Mouse (Mus musculus): ENCODE data around the gene Inpp4b. TPM values are rescaled to one million over a fixed set of nuclear protein-coding genes. Genes with fewer than 3 reads are reported as not detected.

Inpp4b gene
- total and polyA plus RNA-seq, 3 experiments: 7.3 to 73.4 (median 68.9) TPM

DNA sequence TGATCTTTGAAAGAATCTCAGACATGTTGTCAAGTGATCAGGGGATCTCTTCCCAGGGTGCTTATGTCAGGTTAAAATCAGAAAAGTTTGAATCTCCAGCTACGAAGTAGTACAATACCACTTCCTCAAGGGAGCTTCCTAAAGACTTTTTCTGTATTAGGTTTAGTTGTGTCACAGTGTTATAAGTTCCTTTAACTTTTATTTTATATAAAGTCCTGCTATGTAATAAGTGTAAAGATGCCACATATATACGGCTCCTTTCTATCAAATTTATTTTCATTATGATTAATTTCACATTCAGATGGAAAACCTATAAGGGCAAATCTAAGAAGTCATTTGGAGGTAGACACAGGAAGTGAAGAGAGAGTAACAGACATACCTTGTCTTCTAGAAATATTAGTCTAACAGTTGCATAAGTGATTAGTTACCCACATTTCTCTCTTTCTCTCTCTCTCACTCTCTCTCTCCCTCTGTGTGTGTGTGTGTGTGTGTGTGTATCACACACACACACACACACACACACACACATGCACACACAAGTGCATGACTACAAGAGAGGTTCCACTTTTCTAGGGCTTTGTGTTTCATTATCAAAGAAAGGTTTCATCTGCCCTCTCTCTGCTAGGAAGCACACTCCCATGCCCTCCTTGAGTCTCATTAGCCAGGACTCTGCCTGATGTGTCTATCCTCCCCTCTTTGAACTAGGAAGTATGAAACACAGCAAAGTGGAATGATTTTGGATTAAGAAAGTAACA is 438.7 kb downstream of the Inpp4b start:
- DNase-seq: no peak
- Histone ChIP-seq H3K79me2 (replicated peaks; ENCODE audit: control insufficient read depth, insufficient read depth, low read length) (no peaks in the 10 kb centered on the region; the same call in 1 of the 2 replicates), H3K4me1 (ENCODE audit: control insufficient read depth, insufficient read depth, low read length) (peaks cover 1% of the 10 kb centered on the region; the same call in 1 of the 2 replicates), H3K27ac (no peak overlapping the region), H3K27me3 (ENCODE audit: control insufficient read depth, insufficient read depth, low read length) (no peaks in the 10 kb centered on the region), H3K9ac (ENCODE audit: low read depth, low read length) (no peak overlapping the region), H3K36me3 (ENCODE audit: control insufficient read depth, insufficient read depth, low read length) (peaks cover 4% of the 10 kb centered on the region), H3K4me3 (no peak overlapping the region)
- intact Hi-C loops (cut with DNase I): no loop called here
- TF ChIP-seq EP300 (IDR thresholded peaks at IDR 0.05; ENCODE audit: insufficient read depth, low read depth, low read length): no peak
- no peak for TF ChIP-seq POLR2A (IDR thresholded peaks at IDR 0.05; ENCODE audit: insufficient read depth, low read depth, low read length)
- no peak for TF ChIP-seq CTCF (IDR thresholded peaks at IDR 0.05)
- WGBS: 83% methylated on average over 2 of the region's 2 CpGs

DNA sequence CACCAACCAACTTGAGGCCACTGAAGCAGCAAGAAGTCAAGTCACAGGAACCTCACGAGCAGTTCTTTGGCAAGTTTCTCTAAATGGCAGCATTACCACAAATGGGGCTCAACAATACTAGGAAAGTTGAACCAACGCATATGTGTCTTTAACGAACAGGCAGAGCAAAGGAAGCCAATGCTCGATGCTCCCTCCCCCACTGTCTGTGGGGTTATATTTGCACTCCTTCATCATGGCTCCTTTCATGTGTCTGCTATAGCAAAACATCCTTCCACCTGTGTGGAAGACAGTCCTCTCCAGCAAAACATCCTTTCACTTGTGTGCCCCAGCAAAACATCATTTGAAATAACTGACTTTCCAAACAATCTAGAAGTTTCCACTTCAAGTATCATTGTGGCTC is 440.4 kb downstream of the Inpp4b start:
- WGBS: 87% methylated on average over 4 of the region's 4 CpGs
- no peak for TF ChIP-seq CTCF (IDR thresholded peaks at IDR 0.05)
- no peak for TF ChIP-seq POLR2A (IDR thresholded peaks at IDR 0.05; ENCODE audit: insufficient read depth, low read depth, low read length)
- no peak for TF ChIP-seq EP300 (IDR thresholded peaks at IDR 0.05; ENCODE audit: insufficient read depth, low read depth, low read length)
- Histone ChIP-seq H3K9ac (ENCODE audit: low read depth, low read length) (no peak overlapping the region), H3K4me1 (ENCODE audit: control insufficient read depth, insufficient read depth, low read length) (no peaks in the 10 kb centered on the region), H3K36me3 (ENCODE audit: control insufficient read depth, insufficient read depth, low read length) (peaks cover 4% of the 10 kb centered on the region; the same call in 1 of the 2 replicates), H3K27me3 (ENCODE audit: control insufficient read depth, insufficient read depth, low read length) (no peaks in the 10 kb centered on the region), H3K79me2 (replicated peaks; ENCODE audit: control insufficient read depth, insufficient read depth, low read length) (no peaks in the 10 kb centered on the region; the same call in 1 of the 2 replicates), H3K4me3 (no peak overlapping the region), H3K27ac (no peak overlapping the region)
- intact Hi-C loops (cut with DNase I): no loop called here
- no peak for DNase-seq

DNA sequence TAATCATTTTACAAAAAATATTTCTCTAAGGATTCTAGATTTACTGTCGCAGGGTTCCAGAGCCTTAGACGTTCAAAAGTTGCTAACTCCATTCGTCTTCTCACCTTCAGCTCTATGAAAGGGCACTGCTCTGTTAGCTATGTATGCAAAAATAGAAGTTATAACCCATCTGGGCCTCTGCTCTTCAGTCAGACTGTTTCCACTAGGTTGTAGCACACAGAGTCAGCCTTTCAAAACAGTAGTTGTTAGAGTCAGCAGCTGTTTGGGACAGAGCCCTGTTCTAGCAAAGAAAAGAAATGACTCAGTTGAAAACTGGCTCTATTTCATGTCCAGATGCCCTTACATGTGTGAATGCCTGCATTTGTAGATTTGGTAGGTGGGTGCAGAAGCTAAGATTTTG is 442.4 kb downstream of the Inpp4b start:
- peaks cover 2% of the 10 kb centered on the region; the same call in 1 of the 2 replicates for H3K79me2 ChIP-seq (replicated peaks; ENCODE audit: control insufficient read depth, insufficient read depth, low read length)
- no peak overlapping the region for H3K4me3 ChIP-seq
- no peaks in the 10 kb centered on the region for H3K27me3 ChIP-seq (ENCODE audit: control insufficient read depth, insufficient read depth, low read length)
- H3K36me3 ChIP-seq (ENCODE audit: control insufficient read depth, insufficient read depth, low read length): peaks cover 4% of the 10 kb centered on the region; the same call in 1 of the 2 replicates
- TF ChIP-seq POLR2A (IDR thresholded peaks at IDR 0.05; ENCODE audit: insufficient read depth, low read depth, low read length) (no peak), EP300 (IDR thresholded peaks at IDR 0.05; ENCODE audit: insufficient read depth, low read depth, low read length) (no peak), CTCF (IDR thresholded peaks at IDR 0.05) (no peak)
- peak overlapping the region; percentile 3; the same call in 1 of the 2 replicates for H3K27ac ChIP-seq
- H3K9ac ChIP-seq (ENCODE audit: low read depth, low read length): no peak overlapping the region
- H3K4me1 ChIP-seq (ENCODE audit: control insufficient read depth, insufficient read depth, low read length): no peaks in the 10 kb centered on the region
- 66% methylated on average over 3 of the region's 3 CpGs for WGBS
- no peak for DNase-seq
- intact Hi-C loops (cut with DNase I): no loop called here

DNA sequence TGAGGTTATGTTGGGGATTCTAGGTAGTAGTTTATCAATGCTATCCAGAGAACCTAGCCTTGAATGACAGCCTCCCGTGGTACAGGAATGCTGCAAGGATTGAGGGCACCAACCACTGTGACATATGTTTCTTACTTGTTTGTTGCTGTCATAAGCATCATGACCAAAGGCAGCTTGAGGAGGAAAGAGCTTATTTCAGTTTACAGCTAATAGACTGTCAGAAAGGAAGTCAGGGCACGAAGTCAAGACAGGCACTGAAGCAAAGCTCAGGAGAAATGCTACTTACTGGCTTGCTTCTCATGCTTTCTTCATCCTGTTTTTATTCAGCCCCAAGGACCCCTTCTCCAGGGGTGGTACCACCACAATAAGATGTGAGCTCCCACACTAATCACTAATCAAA is 446.1 kb downstream of the Inpp4b start:
- no peaks in the 10 kb centered on the region for H3K27me3 ChIP-seq (ENCODE audit: control insufficient read depth, insufficient read depth, low read length)
- intact Hi-C loops (cut with DNase I): no loop called here
- H3K4me1 ChIP-seq (ENCODE audit: control insufficient read depth, insufficient read depth, low read length): no peaks in the 10 kb centered on the region
- H3K9ac ChIP-seq (ENCODE audit: low read depth, low read length): no peak overlapping the region
- no peak overlapping the region for H3K4me3 ChIP-seq
- peaks cover 4% of the 10 kb centered on the region; the same call in 1 of the 2 replicates for H3K36me3 ChIP-seq (ENCODE audit: control insufficient read depth, insufficient read depth, low read length)
- H3K27ac ChIP-seq: no peak overlapping the region
- TF ChIP-seq CTCF (IDR thresholded peaks at IDR 0.05) (no peak), EP300 (IDR thresholded peaks at IDR 0.05; ENCODE audit: insufficient read depth, low read depth, low read length) (no peak), POLR2A (IDR thresholded peaks at IDR 0.05; ENCODE audit: insufficient read depth, low read depth, low read length) (no peak)
- H3K79me2 ChIP-seq (replicated peaks; ENCODE audit: control insufficient read depth, insufficient read depth, low read length): peaks cover 2% of the 10 kb centered on the region; the same call in 1 of the 2 replicates
- 63% methylated on average over 2 of the region's 2 CpGs for WGBS
- DNase-seq: no peak

DNA sequence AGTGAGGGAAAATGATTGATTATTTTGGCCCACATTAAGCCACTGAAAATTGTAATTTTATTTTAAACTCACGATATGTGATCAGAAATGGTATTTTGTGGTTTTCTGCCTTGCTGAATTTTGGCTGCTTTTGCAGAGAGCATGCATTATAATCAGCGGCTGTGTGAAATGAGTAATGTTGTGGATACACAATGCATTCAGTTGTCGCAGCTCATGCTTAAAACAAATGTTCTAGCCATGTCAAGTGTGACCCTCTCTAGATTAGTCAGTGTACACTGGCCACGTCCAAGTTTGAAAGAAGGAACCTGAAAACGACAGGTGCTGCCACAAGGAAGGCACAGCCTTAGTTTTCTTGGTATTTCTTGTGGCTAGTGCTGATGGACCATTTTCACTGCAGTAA is 450.3 kb downstream of the Inpp4b start:
- Histone ChIP-seq H3K4me3 (no peak overlapping the region), H3K9ac (ENCODE audit: low read depth, low read length) (no peak overlapping the region), H3K27me3 (ENCODE audit: control insufficient read depth, insufficient read depth, low read length) (no peaks in the 10 kb centered on the region), H3K79me2 (replicated peaks; ENCODE audit: control insufficient read depth, insufficient read depth, low read length) (peaks cover 2% of the 10 kb centered on the region; the same call in 1 of the 2 replicates), H3K27ac (no peak overlapping the region), H3K4me1 (ENCODE audit: control insufficient read depth, insufficient read depth, low read length) (no peaks in the 10 kb centered on the region), H3K36me3 (ENCODE audit: control insufficient read depth, insufficient read depth, low read length) (no peaks in the 10 kb centered on the region)
- 88% methylated on average over 5 of the region's 5 CpGs for WGBS
- no peak for DNase-seq
- TF ChIP-seq POLR2A (IDR thresholded peaks at IDR 0.05; ENCODE audit: insufficient read depth, low read depth, low read length): no peak
- no peak for TF ChIP-seq CTCF (IDR thresholded peaks at IDR 0.05)
- no peak for TF ChIP-seq EP300 (IDR thresholded peaks at IDR 0.05; ENCODE audit: insufficient read depth, low read depth, low read length)
- intact Hi-C loops (cut with DNase I): no loop called here

DNA sequence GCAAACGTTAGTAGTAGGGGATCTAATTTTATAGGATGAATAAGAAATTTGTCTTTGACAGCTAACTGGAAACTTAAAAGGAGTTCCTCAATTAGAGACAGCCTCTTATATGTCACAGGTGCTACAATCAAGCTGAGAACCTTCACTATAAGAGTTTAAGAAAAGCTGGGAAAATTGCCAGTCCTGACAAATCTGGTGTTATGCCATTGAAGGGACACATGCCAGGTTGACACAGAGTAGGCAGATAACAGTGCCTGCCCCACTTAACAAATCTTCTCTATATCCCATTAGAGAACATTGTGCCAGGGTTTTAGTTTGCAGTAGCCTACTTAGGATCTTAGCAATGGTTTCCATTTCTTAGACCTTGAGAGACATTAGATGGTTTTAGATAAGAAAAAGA is 456.1 kb downstream of the Inpp4b start:
- Histone ChIP-seq H3K27ac (no peak overlapping the region), H3K79me2 (replicated peaks; ENCODE audit: control insufficient read depth, insufficient read depth, low read length) (no peaks in the 10 kb centered on the region), H3K36me3 (ENCODE audit: control insufficient read depth, insufficient read depth, low read length) (no peaks in the 10 kb centered on the region), H3K27me3 (ENCODE audit: control insufficient read depth, insufficient read depth, low read length) (no peaks in the 10 kb centered on the region), H3K4me3 (no peak overlapping the region), H3K4me1 (ENCODE audit: control insufficient read depth, insufficient read depth, low read length) (no peaks in the 10 kb centered on the region), H3K9ac (ENCODE audit: low read depth, low read length) (no peak overlapping the region)
- intact Hi-C loops (cut with DNase I): no loop called here
- TF ChIP-seq POLR2A (IDR thresholded peaks at IDR 0.05; ENCODE audit: insufficient read depth, low read depth, low read length) (no peak), EP300 (IDR thresholded peaks at IDR 0.05; ENCODE audit: insufficient read depth, low read depth, low read length) (no peak), CTCF (IDR thresholded peaks at IDR 0.05) (no peak)
- 35% methylated on average over 1 of the region's 1 CpGs for WGBS
- peak; percentile 31 to 36 for DNase-seq
